In genomic region chr14:75035431-75035830, GRCm38 (mm10) we compare ENCODE assay signal across 10 mouse cellular contexts. TPM values are rescaled to one million over a fixed set of nuclear protein-coding genes. Genes with fewer than 3 reads are reported as not detected.
DNase-seq lines count a peak whose midpoint lies in the region; ATAC-seq and TF ChIP-seq lines count a peak whose summit lies in the region.
"Had no signal": no experiment of that assay in that cellular context is flagged by ENCODE, and none has a peak within 500 bp of the region (broad histone marks: within the 10 kb centered on the region; RNA-seq: fewer than 3 reads in every experiment).

No protein-coding gene starts in this region.

- no peak overlapping the region for H3K4me2 ChIP-seq in liver, postnatal 0 days (ENCODE audit: low read depth, low read length)

- H3K9me3 ChIP-seq in liver, postnatal 0 days (ENCODE audit: low read length): no peaks in the 10 kb centered on the region
- H3K9me3 ChIP-seq in limb, embryonic 10.5 days (replicated peaks): no peaks in the 10 kb centered on the region

- H3K27ac ChIP-seq in liver, postnatal 0 days (ENCODE audit: low read depth): no peak overlapping the region
- H3K27ac ChIP-seq in limb, embryonic 10.5 days: no peak overlapping the region

- DNase-seq in embryo, embryonic 10 days (ENCODE audit: low spot score): peak; percentile 27
- no peak for DNase-seq in embryo, embryonic 9.5 days (ENCODE audit: extremely low spot score)
- no peak for DNase-seq in liver, postnatal 0 days
- DNase-seq in liver (no peak), R1 (ENCODE audit: low read depth, low spot score) (peak; percentile 88)
- DNase-seq in limb, embryonic 10.5 days (ENCODE audit: low spot score): peak; percentile 43
- no peak for DNase-seq in urinary bladder, postnatal 10 days (ENCODE audit: low spot score)
- DNase-seq in right cerebral cortex, postnatal 25 days: no peak
- DNase-seq: heart, postnatal 10 days; kidney, adult 18-20 months had no signal

- WGBS in liver, postnatal 0 days (ENCODE audit: insufficient replicate concordance): 82% methylated on average over 11 of the region's 11 CpGs
- WGBS in limb, embryonic 10.5 days: 60% methylated on average over 11 of the region's 11 CpGs

- H3K4me1 ChIP-seq in liver, postnatal 0 days (ENCODE audit: insufficient read depth): peaks cover 3% of the 10 kb centered on the region; the same call in 1 of the 2 replicates
- H3K4me1 ChIP-seq in limb, embryonic 10.5 days: no peaks in the 10 kb centered on the region

- no peak; the same call in 1 of the 2 replicates for ATAC-seq in liver, postnatal 0 days

- no peak for TF ChIP-seq EP300 in liver, postnatal 0 days (IDR thresholded peaks at IDR 0.05; ENCODE audit: low read depth)

- H3K27me3 ChIP-seq in liver, postnatal 0 days (ENCODE audit: insufficient read depth, low read length): no peaks in the 10 kb centered on the region
- no peaks in the 10 kb centered on the region for H3K27me3 ChIP-seq in limb, embryonic 10.5 days (ENCODE audit: low read depth, poor library complexity, severe bottlenecking)

- no peak overlapping the region for H3K4me3 ChIP-seq in liver, postnatal 0 days (ENCODE audit: low read depth, low read length)
- H3K4me3 ChIP-seq in limb, embryonic 10.5 days: no peak overlapping the region

- no peak overlapping the region for H3K9ac ChIP-seq in liver, postnatal 0 days (replicated peaks)

- peak; percentile 22; the same call in 1 of the 2 replicates for TF ChIP-seq CTCF in liver, postnatal 0 days (IDR thresholded peaks at IDR 0.05; ENCODE audit: low read depth)

- peaks cover 4% of the 10 kb centered on the region; the same call in 1 of the 2 replicates for H3K36me3 ChIP-seq in liver, postnatal 0 days (replicated peaks; ENCODE audit: insufficient read depth, low read length)
- no peaks in the 10 kb centered on the region for H3K36me3 ChIP-seq in limb, embryonic 10.5 days

RNA-seq across cellular contexts. Expression of gene Rubcnl, which starts 19.6 kb away (rescaled TPM):
- 0.51 and 0.69 TPM in 2 replicates for polyA plus RNA-seq in liver, postnatal 0 days (2015; fragmentation: Nextera tagmentation; extraction: Ambion mirVana)
- 0.10 and 0.30 TPM in 2 replicates for polyA plus RNA-seq in limb, embryonic 10.5 days (2016; fragmentation: Nextera tagmentation; extraction: Ambion mirVana)

Comparison
In these comparisons a context has a peak if more than half of its experiments do, and no peak if none do; other contexts are left out.
1. DNase-seq: peak in embryo, embryonic 10 days (single experiment), R1 (single experiment) and limb, embryonic 10.5 days (single experiment); none in embryo, embryonic 9.5 days (single experiment), liver, postnatal 0 days (single experiment), liver (single experiment), urinary bladder, postnatal 10 days (single experiment) and right cerebral cortex, postnatal 25 days (single experiment).